Mouse (Mus musculus) cerebellum, adult 18-20 months (tissue): ENCODE measurements around the gene Kmt2c.
"Not testable (repeated sequence)": the region's sequence is repeated elsewhere in the genome, so short reads cannot be mapped to it uniquely, and the experiment has no call there.

Experiments
- DNase-seq, 2 experiments: peaks; one replicate each; pipeline ENCODE4 v3.0.0; 2021

Kmt2c gene

GRCm38 (mm10) chr5:25367126-25367525 lies 131.5 kb downstream of the Kmt2c start:
- DNase-seq, result no peak

GRCm38 (mm10) chr5:25353509-25353908 lies 145.1 kb downstream of the Kmt2c start:
- DNase-seq, result no peak

- no peak for DNase-seq
Observed at GRCm38 (mm10) chr5:25331322-25331721, 167.3 kb downstream of the Kmt2c start.

GRCm38 (mm10) chr5:25313881-25314280 lies 184.7 kb downstream of the Kmt2c start:
- DNase-seq, result peak; percentile 18 to 33

- no peak for DNase-seq
Observed at GRCm38 (mm10) chr5:25310226-25310625, 188.4 kb downstream of the Kmt2c start.

GRCm38 (mm10) chr5:25296830-25297229 lies 201.8 kb downstream of the Kmt2c start:
- DNase-seq, result peak in 1 of 2 experiments; percentile 9

- DNase-seq, result no peak
Observed at GRCm38 (mm10) chr5:25283988-25284387, 214.6 kb downstream of the Kmt2c start.

- DNase-seq, result no peak
Observed at GRCm38 (mm10) chr5:25276365-25276764, 222.2 kb downstream of the Kmt2c start.

GRCm38 (mm10) chr5:25275629-25276028 lies 223.0 kb downstream of the Kmt2c start:
- DNase-seq, result no peak

- DNase-seq, result no peak
Observed at GRCm38 (mm10) chr5:25268258-25268888, 230.2 kb downstream of the Kmt2c start.

GRCm38 (mm10) chr5:25262266-25262665 lies 236.3 kb downstream of the Kmt2c start:
- DNase-seq, result no peak

- DNase-seq, result no peak
Observed at GRCm38 (mm10) chr5:25261452-25261851, 237.1 kb downstream of the Kmt2c start.

GRCm38 (mm10) chr5:25256686-25257085 lies 241.9 kb downstream of the Kmt2c start:
- DNase-seq, result no peak

- DNase-seq, result no peak
Observed at GRCm38 (mm10) chr5:25254491-25254890, 244.1 kb downstream of the Kmt2c start.

- no peak for DNase-seq
Observed at GRCm38 (mm10) chr5:25252825-25253544, 245.6 kb downstream of the Kmt2c start.

GRCm38 (mm10) chr5:25252423-25252822 lies 246.2 kb downstream of the Kmt2c start:
- no peak for DNase-seq

GRCm38 (mm10) chr5:25247036-25247435 lies 251.5 kb downstream of the Kmt2c start:
- no peak for DNase-seq

- no peak for DNase-seq
Observed at GRCm38 (mm10) chr5:25246473-25246865, 252.1 kb downstream of the Kmt2c start.

GRCm38 (mm10) chr5:25245806-25246472 lies 252.6 kb downstream of the Kmt2c start:
- DNase-seq, result no peak

- no peak for DNase-seq
Observed at GRCm38 (mm10) chr5:25243101-25243500, 255.5 kb downstream of the Kmt2c start.

- DNase-seq, result not testable (repeated sequence)
Observed at GRCm38 (mm10) chr5:25224377-25224776, 274.2 kb downstream of the Kmt2c start.

- DNase-seq, result peak; percentile 91 to 97
Observed at GRCm38 (mm10) chr5:25222752-25223702, 275.6 kb downstream of the Kmt2c start, which contains the start of gene E130116L18Rik. E130116L18Rik (minus strand) TSS chr5:25223153.
